Mouse (Mus musculus) left cerebral cortex, postnatal 4 days (tissue): ENCODE results near the gene Ell2. TPM values are rescaled to one million over a fixed set of nuclear protein-coding genes. Genes with fewer than 3 reads are reported as not detected.
"Not testable (repeated sequence)": the region's sequence is repeated elsewhere in the genome, so short reads cannot be mapped to it uniquely, and the experiment has no call there.

ENCODE experiments used
- DNase-seq: peaks from one replicate; pipeline ENCODE4 v3.0.0-alpha.2; 2022
- intact Hi-C: fragments of 180-260 bp; cut with DNase I; formaldehyde crosslinking; loops from one replicate; pipeline ENCODE4 v1.15.1; 2025
- total RNA-seq, 2 experiments: library from RNA; stranded (reverse); gene quantifications; 2 replicates each; pipeline ENCODE4 v1.2.3; 2021

The Ell2 gene
- 10 to 100 TPM in 1 of 2 experiments, 1 to 10 TPM in 1; 9.3 to 10.9 TPM for total RNA-seq

- intact Hi-C loops = no loop called here
- no peak for DNase-seq
Measured at GRCm38 (mm10) chr13:75706457-75706856, at the start of gene Ell2. Gene Ell2, plus strand, starts transcription at chr13:75706757.

GRCm38 (mm10) chr13:75685438-75685837, 21.1 kb upstream of the Ell2 start:
- intact Hi-C loops = no loop called here
- no peak for DNase-seq

- no peak for DNase-seq
Measured at GRCm38 (mm10) chr13:75686995-75687394, 19.6 kb upstream of the Ell2 start.

GRCm38 (mm10) chr13:75691625-75692024, 14.9 kb upstream of the Ell2 start:
- intact Hi-C loops = no loop called here

More at GRCm38 (mm10) chr13:75686995-75687394, 19.6 kb upstream of the Ell2 start:
- intact Hi-C loops = no loop called here

GRCm38 (mm10) chr13:75693081-75693480, 13.5 kb upstream of the Ell2 start:
- intact Hi-C loops = no loop called here
- DNase-seq = no peak

More at GRCm38 (mm10) chr13:75691625-75692024, 14.9 kb upstream of the Ell2 start:
- DNase-seq = no peak

GRCm38 (mm10) chr13:75702814-75703213, 3.7 kb upstream of the Ell2 start:
- no peak for DNase-seq
- intact Hi-C loops = no loop called here

- intact Hi-C loops = no loop called here
Measured at GRCm38 (mm10) chr13:75706882-75707816, 592 bp downstream of the Ell2 start.

GRCm38 (mm10) chr13:75707821-75708636, 1.5 kb downstream of the Ell2 start:
- intact Hi-C loops = no loop called here
- DNase-seq = peak; percentile 33

More at GRCm38 (mm10) chr13:75706882-75707816, 592 bp downstream of the Ell2 start:
- DNase-seq = peak; percentile 81

GRCm38 (mm10) chr13:75708637-75709002, 2.1 kb downstream of the Ell2 start:
- DNase-seq = no peak
- intact Hi-C loops = no loop called here

GRCm38 (mm10) chr13:75709026-75709778, 2.6 kb downstream of the Ell2 start:
- intact Hi-C loops = no loop called here
- no peak for DNase-seq

GRCm38 (mm10) chr13:75710152-75710551, 3.6 kb downstream of the Ell2 start:
- no peak for DNase-seq
- intact Hi-C loops = no loop called here

- not testable (repeated sequence) for DNase-seq
Measured at GRCm38 (mm10) chr13:75711517-75711916, 5.0 kb downstream of the Ell2 start.

GRCm38 (mm10) chr13:75712544-75712943, 6.0 kb downstream of the Ell2 start:
- intact Hi-C loops, DNase-seq: not testable (repeated sequence)

More at GRCm38 (mm10) chr13:75711517-75711916, 5.0 kb downstream of the Ell2 start:
- intact Hi-C loops = not testable (repeated sequence)

- intact Hi-C loops = no loop called here
- DNase-seq = no peak
Measured at GRCm38 (mm10) chr13:75714407-75714806, 7.8 kb downstream of the Ell2 start.

GRCm38 (mm10) chr13:75717638-75718302, 11.2 kb downstream of the Ell2 start:
- no peak for DNase-seq
- intact Hi-C loops = no loop called here

- no peak for DNase-seq
- intact Hi-C loops = no loop called here
Measured at GRCm38 (mm10) chr13:75718376-75718775, 11.8 kb downstream of the Ell2 start.

- no peak for DNase-seq
- intact Hi-C loops = no loop called here
Measured at GRCm38 (mm10) chr13:75719645-75720044, 13.1 kb downstream of the Ell2 start.

GRCm38 (mm10) chr13:75726569-75727373, 20.2 kb downstream of the Ell2 start:
- DNase-seq = no peak

GRCm38 (mm10) chr13:75727932-75728331, 21.4 kb downstream of the Ell2 start:
- intact Hi-C loops = no loop called here
- DNase-seq = no peak

More at GRCm38 (mm10) chr13:75726569-75727373, 20.2 kb downstream of the Ell2 start:
- intact Hi-C loops = no loop called here
